Mouse (Mus musculus) lung, adult 2 months (tissue): Measurements from ENCODE around the gene Ugt1a10. TPM values are rescaled to one million over a fixed set of nuclear protein-coding genes. Genes with fewer than 3 reads are reported as not detected.
"Not testable (repeated sequence)": the region's sequence is repeated elsewhere in the genome, so short reads cannot be mapped to it uniquely, and the experiment has no call there.

Experiments used
- DNase-seq: peaks from one replicate; pipeline ENCODE4 v3.0.0; 2022
- H3K4me1 ChIP-seq: fragments of 200-500 bp; 2 replicates; pipeline ENCODE4 v1.6.1; 2011; ENCODE audit warnings: low read length; ENCODE audit not compliant: control insufficient read depth, insufficient read depth
- H3K4me3 ChIP-seq: fragments of 200-500 bp; replicated peaks from 2 replicates; pipeline ENCODE3; 2011; ENCODE audit warnings: low read depth, mild to moderate bottlenecking, control low read depth, low read length; ENCODE audit errors: extremely low read depth
- CTCF ChIP-seq: fragments of 200-500 bp; IDR thresholded peaks from 2 replicates; pipeline ENCODE4 v1.5.1; 2011; ENCODE audit warnings: mild to moderate bottlenecking, low read length, control low read depth; ENCODE audit not compliant: insufficient read depth
- POLR2A ChIP-seq: fragments of 200-500 bp; IDR thresholded peaks from 2 replicates; pipeline ENCODE4 v1.6.1; 2011; ENCODE audit warnings: low read depth, mild to moderate bottlenecking, control low read depth, low read length, borderline replicate concordance; ENCODE audit errors: extremely low read depth
- WGBS: fragments of 180-500 bp; shearing (Covaris S2); methylation state at CpG from one replicate; pipeline ENCODE4 v1.1.7; 2018; 5-methylcytosine and 5-hydroxymethylcytosine counted together
- polyA plus RNA-seq: library from polyadenylated mRNA; depleted of rRNA; stranded (reverse); fragments of >200 nt; gene quantifications from 2 replicates; pipeline ENCODE4 v1.2.3, GENCODE M21; 2012

Gene Ugt1a10
- polyA plus RNA-seq, 1 experiment: not detected

GRCm38 (mm10) chr1:88158430-88158829 is 103.2 kb downstream of the Ugt1a10 start:
- Histone ChIP-seq H3K4me1 (peaks cover 2% of the 10 kb centered on the region; the same call in 1 of the 2 replicates), H3K4me3 (no peak overlapping the region)
- WGBS: 55% methylated on average over 2 of the region's 2 CpGs
- no peak for TF ChIP-seq CTCF
- TF ChIP-seq POLR2A: no peak
- no peak for DNase-seq

GRCm38 (mm10) chr1:88165711-88166110 is 110.5 kb downstream of the Ugt1a10 start, which contains the start of gene Ugt1a5:
TSS of gene Ugt1a5 (plus strand) at chr1:88166012.
- Histone ChIP-seq H3K4me3 (no peak within 1 kb of the TSS), H3K4me1 (peaks cover 2% of the 10 kb centered on the region; the same call in 1 of the 2 replicates)
- no peak for DNase-seq
- TF ChIP-seq POLR2A: no peak
- TF ChIP-seq CTCF: no peak
- WGBS: 77% methylated on average over 5 of the region's 5 CpGs

- not testable (repeated sequence) for H3K4me1 ChIP-seq, DNase-seq, H3K4me3 ChIP-seq
- WGBS: 70% methylated on average over 6 of the region's 7 CpGs
These were observed 117.0 kb downstream of the Ugt1a10 start for GRCm38 (mm10) chr1:88172190-88172589.

DNA sequence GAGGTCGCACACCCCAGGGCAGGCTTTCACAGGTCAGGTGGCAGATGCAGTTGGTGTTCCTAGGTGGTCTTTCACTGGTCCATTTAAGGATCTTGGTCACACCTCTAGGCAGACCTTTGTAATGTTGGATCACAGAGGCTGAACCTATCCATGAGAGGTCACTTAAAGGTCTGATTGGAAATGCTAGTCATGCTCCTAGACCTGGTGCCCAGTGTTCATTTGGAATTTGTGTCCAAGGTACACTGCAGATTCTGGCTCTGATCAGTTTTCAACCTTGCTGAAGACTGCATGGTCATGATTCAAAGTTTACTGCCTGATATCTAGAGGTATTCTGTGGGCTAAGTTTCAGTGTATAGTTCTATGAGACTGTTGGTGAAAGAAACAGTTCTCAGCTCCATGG is 124.5 kb downstream of the Ugt1a10 start:
- Histone ChIP-seq H3K4me3 (no peak overlapping the region), H3K4me1 (no peaks in the 10 kb centered on the region)
- no peak for DNase-seq
- 86% methylated on average over 1 of the region's 1 CpGs for WGBS
- no peak for TF ChIP-seq CTCF
- no peak for TF ChIP-seq POLR2A

DNA sequence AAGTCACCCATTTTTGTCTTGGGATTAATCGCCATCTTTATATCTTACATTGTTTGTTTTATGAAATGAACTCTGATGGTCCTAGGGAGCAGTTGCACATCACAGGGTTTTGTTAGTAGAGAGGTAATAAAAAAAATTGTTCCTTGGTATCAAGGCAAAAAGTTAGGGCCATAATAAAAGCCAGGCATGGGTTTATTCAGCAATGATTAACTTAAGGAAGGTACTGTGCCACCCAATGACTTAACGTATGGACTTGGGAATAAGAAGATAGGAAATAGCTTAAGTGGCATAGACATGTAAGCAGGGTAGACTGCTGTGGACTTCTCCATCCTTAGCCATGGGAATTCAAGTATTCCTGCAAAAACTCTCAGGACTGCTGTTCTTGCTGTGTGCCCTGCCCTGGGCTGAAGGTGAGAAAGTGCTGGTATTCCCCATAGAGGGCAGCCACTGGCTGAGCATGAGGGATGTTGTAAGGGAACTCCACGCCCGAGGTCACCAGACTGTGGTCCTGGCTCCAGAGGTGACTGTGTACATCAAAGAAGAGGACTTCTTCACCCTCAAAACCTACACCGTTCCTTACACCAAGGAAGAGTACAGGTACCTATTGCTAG is 131.2 kb downstream of the Ugt1a10 start:
- no peak for TF ChIP-seq CTCF
- TF ChIP-seq POLR2A: no peak
- 91% methylated on average over 5 of the region's 5 CpGs for WGBS
- H3K4me3 ChIP-seq: no peak overlapping the region
- no peaks in the 10 kb centered on the region for H3K4me1 ChIP-seq
- DNase-seq: no peak

GRCm38 (mm10) chr1:88192136-88192535 is 136.9 kb downstream of the Ugt1a10 start:
- Histone ChIP-seq H3K4me1 (no peaks in the 10 kb centered on the region), H3K4me3 (no peak overlapping the region)
- no peak for DNase-seq
- 77% methylated on average over 3 of the region's 3 CpGs for WGBS
- TF ChIP-seq POLR2A: no peak
- no peak for TF ChIP-seq CTCF

DNA sequence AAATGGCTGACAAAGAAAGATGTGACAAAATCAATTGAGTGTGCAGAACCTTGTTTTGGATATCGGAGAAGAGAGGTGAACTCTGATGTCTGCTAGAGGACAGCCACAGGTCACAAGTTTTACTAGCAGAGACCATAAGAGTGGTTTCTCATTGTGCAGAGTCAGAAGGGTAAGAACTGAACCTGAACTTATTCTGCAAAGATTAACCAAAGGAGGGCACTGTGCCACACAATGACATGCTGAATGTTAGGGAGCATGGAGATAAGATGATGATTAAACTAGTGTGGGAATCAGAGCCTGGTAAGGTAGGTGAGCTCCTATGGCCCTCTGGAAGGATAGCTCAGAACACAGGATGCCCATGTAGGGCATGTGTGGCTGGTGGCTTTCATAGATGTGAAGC is 140.5 kb downstream of the Ugt1a10 start:
- 93% methylated on average over 1 of the region's 1 CpGs for WGBS
- DNase-seq: no peak
- no peaks in the 10 kb centered on the region for H3K4me1 ChIP-seq
- H3K4me3 ChIP-seq: no peak overlapping the region
- TF ChIP-seq POLR2A (no peak), CTCF (no peak)

DNA sequence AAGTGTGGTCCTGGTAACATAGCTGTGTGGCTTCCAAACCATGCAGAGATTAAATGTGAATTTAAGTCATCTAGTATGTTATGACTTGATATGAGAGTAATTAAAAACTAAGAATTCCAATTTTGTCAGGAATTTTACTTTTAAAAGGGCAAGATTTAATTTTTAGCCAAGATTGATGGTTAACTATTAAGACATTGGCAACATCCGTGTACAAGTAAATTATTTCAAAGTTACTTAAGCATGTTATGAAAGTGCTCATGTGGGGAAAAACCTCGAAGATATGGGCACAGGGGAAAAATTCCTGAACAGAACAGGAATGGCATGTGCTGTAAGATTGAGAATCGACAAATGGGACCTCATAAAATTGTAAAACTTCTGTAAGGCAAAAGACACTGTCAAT is 142.3 kb downstream of the Ugt1a10 start:
- WGBS: 72% methylated on average over 3 of the region's 3 CpGs
- DNase-seq: no peak
- Histone ChIP-seq H3K4me1 (no peaks in the 10 kb centered on the region), H3K4me3 (no peak overlapping the region)
- TF ChIP-seq POLR2A (no peak), CTCF (no peak)

DNA sequence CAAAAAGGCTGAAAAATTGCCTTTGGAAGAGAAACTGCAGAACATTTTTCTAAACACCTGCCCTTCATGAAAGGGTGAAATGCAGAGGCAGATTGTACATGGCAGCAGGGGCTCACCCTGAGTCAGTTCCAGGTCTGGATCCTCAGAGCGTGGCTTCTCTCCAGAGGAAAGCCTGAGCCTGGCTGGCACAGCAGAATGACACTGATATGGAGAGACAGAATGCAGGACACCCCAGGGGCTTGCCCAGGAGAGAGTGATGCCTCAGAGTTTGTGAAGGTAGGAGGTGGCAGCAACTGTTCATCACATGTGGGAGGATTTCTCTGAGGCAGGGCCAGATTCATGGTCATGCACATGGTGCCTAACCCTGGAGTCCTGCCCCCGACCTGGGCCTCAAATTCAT is 144.8 kb downstream of the Ugt1a10 start:
- Histone ChIP-seq H3K4me3 (no peak overlapping the region), H3K4me1 (no peaks in the 10 kb centered on the region)
- no peak for DNase-seq
- 67% methylated on average over 2 of the region's 2 CpGs for WGBS
- TF ChIP-seq POLR2A: no peak
- TF ChIP-seq CTCF: no peak

- no peak for TF ChIP-seq POLR2A
- Histone ChIP-seq H3K4me1 (peaks cover 2% of the 10 kb centered on the region; the same call in 1 of the 2 replicates), H3K4me3 (no peak within 1 kb of the TSS)
- no peak for DNase-seq
- 71% methylated on average over 7 of the region's 7 CpGs for WGBS
These were observed 145.3 kb downstream of the Ugt1a10 start, which contains the start of gene Ugt1a2 for GRCm38 (mm10) chr1:88200456-88200855. TSS of gene Ugt1a2 (plus strand) at chr1:88200601.
